Mouse (Mus musculus): ENCODE data around the gene Olfr1278. TPM values are rescaled to one million over a fixed set of nuclear protein-coding genes. Genes with fewer than 3 reads are reported as not detected.
"Not testable (repeated sequence)": the region's sequence is repeated elsewhere in the genome, so short reads cannot be mapped to it uniquely, and the experiment has no call there.

The Olfr1278 gene
- total and polyA plus RNA-seq, 3 experiments: not detected

GRCm38 (mm10) chr2:111326220-111326619 is 36.3 kb downstream of the Olfr1278 start, which contains the start of gene Olfr1281:
Gene Olfr1281 (plus strand): TSS chr2:111326520.
- in situ Hi-C loops (cut with MboI; ENCODE audit: low pct_ligation_motif_present, low pct_unique_long_range_greater_than_20kb, low sequenced_read_pairs): no loop called here
- H3K9ac ChIP-seq (ENCODE audit: insufficient read depth, low read depth): no peak within 1 kb of the TSS

GRCm38 (mm10) chr2:111333721-111334120 is 43.8 kb downstream of the Olfr1278 start:
- H3K4me3 ChIP-seq (replicated peaks in 1 of 3; ENCODE audit: low read depth in 2 of 3, low read length in 2 of 3, poor library complexity in 1 of 3); H3K4me2 ChIP-seq (ENCODE audit: insufficient read depth, low read depth, poor library complexity, severe bottlenecking); in situ Hi-C loops (cut with MboI; ENCODE audit: low pct_ligation_motif_present, low pct_unique_long_range_greater_than_20kb, low sequenced_read_pairs); H3K9ac ChIP-seq (ENCODE audit: insufficient read depth, low read depth); H3K4me1 ChIP-seq (ENCODE audit: control insufficient read depth in 1 of 2, insufficient read depth in 2 of 2); H3K79me2 ChIP-seq (replicated peaks; ENCODE audit: control insufficient read depth, extremely low read depth, insufficient read depth, poor library complexity, severe bottlenecking); H3K27me3 ChIP-seq (replicated peaks); dilution Hi-C loops (cut with MboI; ENCODE audit: extremely low pct_ligation_motif_present, extremely low pct_unique_long_range_greater_than_20kb, low sequenced_read_pairs); H3K36me3 ChIP-seq (replicated peaks in 1 of 2; ENCODE audit: control insufficient read depth in 1 of 2, insufficient read depth in 1 of 2, low read length in 1 of 2); H3K27ac ChIP-seq (ENCODE audit: insufficient read depth, low read depth); H3K9me3 ChIP-seq (replicated peaks; ENCODE audit: low read length); DNase-seq (ENCODE audit: extremely low read depth): not testable (repeated sequence)

More at GRCm38 (mm10) chr2:111326220-111326619, 36.3 kb downstream of the Olfr1278 start, which contains the start of gene Olfr1281:
- no peak for DNase-seq (ENCODE audit: extremely low read depth)
- Histone ChIP-seq H3K27me3 (replicated peaks) (no peaks in the 10 kb centered on the region), H3K4me1 (ENCODE audit: control insufficient read depth in 1 of 2, insufficient read depth in 2 of 2) (no peaks in the 10 kb centered on the region), H3K9me3 (replicated peaks; ENCODE audit: low read length) (peaks cover 4% of the 10 kb centered on the region), H3K4me3 (replicated peaks in 1 of 3; ENCODE audit: low read depth in 2 of 3, low read length in 2 of 3, poor library complexity in 1 of 3) (no peak within 1 kb of the TSS), H3K4me2 (ENCODE audit: insufficient read depth, low read depth, poor library complexity, severe bottlenecking) (no peak within 1 kb of the TSS), H3K79me2 (replicated peaks; ENCODE audit: control insufficient read depth, extremely low read depth, insufficient read depth, poor library complexity, severe bottlenecking) (no peaks in the 10 kb centered on the region), H3K36me3 (replicated peaks in 1 of 2; ENCODE audit: control insufficient read depth in 1 of 2, insufficient read depth in 1 of 2, low read length in 1 of 2) (no peaks in the 10 kb centered on the region), H3K27ac (ENCODE audit: insufficient read depth, low read depth) (no peak within 1 kb of the TSS)
- TF ChIP-seq ZNF384 (IDR thresholded peaks at IDR 0.05; ENCODE audit: low read depth, low read length) (no peak), PAX5 (IDR thresholded peaks at IDR 0.05; ENCODE audit: low read length) (no peak), UBTF (IDR thresholded peaks at IDR 0.05; ENCODE audit: low read depth, low read length) (no peak), EP300 (IDR thresholded peaks at IDR 0.05; ENCODE audit: low read length) (no peak)
- dilution Hi-C loops (cut with MboI; ENCODE audit: extremely low pct_ligation_motif_present, extremely low pct_unique_long_range_greater_than_20kb, low sequenced_read_pairs): no loop called here

GRCm38 (mm10) chr2:111335976-111336375 is 46.0 kb downstream of the Olfr1278 start, which contains the start of gene Olfr1282:
Gene Olfr1282 (minus strand): TSS chr2:111336076.
- no peak within 1 kb of the TSS for H3K27ac ChIP-seq (ENCODE audit: insufficient read depth, low read depth)
- H3K9me3 ChIP-seq (replicated peaks; ENCODE audit: low read length): peaks cover 3% of the 10 kb centered on the region
- in situ Hi-C loops (cut with MboI; ENCODE audit: low pct_ligation_motif_present, low pct_unique_long_range_greater_than_20kb, low sequenced_read_pairs): no loop called here
- H3K9ac ChIP-seq (ENCODE audit: insufficient read depth, low read depth): no peak within 1 kb of the TSS
- H3K4me3 ChIP-seq (replicated peaks in 1 of 3; ENCODE audit: low read depth in 2 of 3, low read length in 2 of 3, poor library complexity in 1 of 3): no peak within 1 kb of the TSS
- H3K79me2 ChIP-seq (replicated peaks; ENCODE audit: control insufficient read depth, extremely low read depth, insufficient read depth, poor library complexity, severe bottlenecking): no peaks in the 10 kb centered on the region
- dilution Hi-C loops (cut with MboI; ENCODE audit: extremely low pct_ligation_motif_present, extremely low pct_unique_long_range_greater_than_20kb, low sequenced_read_pairs): no loop called here
- no peaks in the 10 kb centered on the region for H3K4me1 ChIP-seq (ENCODE audit: control insufficient read depth in 1 of 2, insufficient read depth in 2 of 2)
- no peak for TF ChIP-seq TCF12 (IDR thresholded peaks at IDR 0.05; ENCODE audit: low read depth, low read length)
- TF ChIP-seq POLR2AphosphoS2 (IDR thresholded peaks at IDR 0.05; ENCODE audit: low read depth, low read length): no peak
- TF ChIP-seq EP300 (IDR thresholded peaks at IDR 0.05; ENCODE audit: low read length): no peak
- no peak for TF ChIP-seq NELFE (IDR thresholded peaks at IDR 0.05; ENCODE audit: low read depth, low read length)
- no peak for TF ChIP-seq SMC3 (IDR thresholded peaks at IDR 0.05; ENCODE audit: low read depth, low read length)
- TF ChIP-seq PAX5 (IDR thresholded peaks at IDR 0.05; ENCODE audit: low read length): no peak
- no peak for TF ChIP-seq ZKSCAN1 (IDR thresholded peaks at IDR 0.05; ENCODE audit: borderline replicate concordance, low read depth, low read length)
- TF ChIP-seq MAFK (IDR thresholded peaks at IDR 0.05; ENCODE audit: insufficient replicate concordance, low read length): no peak
- TF ChIP-seq MAX (IDR thresholded peaks at IDR 0.05; ENCODE audit: low read length): no peak
- TF ChIP-seq RCOR1 (conservative IDR thresholded peaks at IDR 0.05; ENCODE audit: low read depth, low read length): no peak
- TF ChIP-seq MYC (IDR thresholded peaks at IDR 0.05; ENCODE audit: low read depth, low read length): no peak
- no peak for DNase-seq (ENCODE audit: extremely low read depth)
- no peaks in the 10 kb centered on the region for H3K27me3 ChIP-seq (replicated peaks)
- no peak within 1 kb of the TSS for H3K4me2 ChIP-seq (ENCODE audit: insufficient read depth, low read depth, poor library complexity, severe bottlenecking)
- H3K36me3 ChIP-seq (replicated peaks in 1 of 2; ENCODE audit: control insufficient read depth in 1 of 2, insufficient read depth in 1 of 2, low read length in 1 of 2): no peaks in the 10 kb centered on the region

Other genes with a start within 250 kb of the Olfr1278 start
- gene Gm13941, start 184.2 kb upstream of the Olfr1278 start, total RNA-seq (2012; rRNA removed): not detected in 2 replicates
- not detected in 2 replicates for gene Gm13941, start 184.2 kb upstream of the Olfr1278 start, total RNA-seq (2014; rRNA removed)
- gene Gm13941, start 184.2 kb upstream of the Olfr1278 start, polyA plus RNA-seq (2012; ENCODE audit: insufficient read length, low read depth): not detected in 2 replicates
- not detected in 2 replicates for gene Gm15130, start 137.2 kb upstream of the Olfr1278 start, total RNA-seq (2012; rRNA removed)
- not detected in 2 replicates for gene Gm15130, start 137.2 kb upstream of the Olfr1278 start, total RNA-seq (2014; rRNA removed)
- not detected in 2 replicates for gene Gm15130, start 137.2 kb upstream of the Olfr1278 start, polyA plus RNA-seq (2012; ENCODE audit: insufficient read length, low read depth)
- not detected in 2 replicates for gene 4930430A15Rik, start 60.5 kb upstream of the Olfr1278 start, total RNA-seq (2012; rRNA removed)
- gene 4930430A15Rik, start 60.5 kb upstream of the Olfr1278 start, total RNA-seq (2014; rRNA removed): not detected in 2 replicates
- gene 4930430A15Rik, start 60.5 kb upstream of the Olfr1278 start, polyA plus RNA-seq (2012; ENCODE audit: insufficient read length, low read depth): not detected in 2 replicates
- gene Olfr1275, start 54.9 kb upstream of the Olfr1278 start, total RNA-seq (2012; rRNA removed): not detected in 2 replicates
- not detected in 2 replicates for gene Olfr1275, start 54.9 kb upstream of the Olfr1278 start, total RNA-seq (2014; rRNA removed)
- not detected in 2 replicates for gene Olfr1275, start 54.9 kb upstream of the Olfr1278 start, polyA plus RNA-seq (2012; ENCODE audit: insufficient read length, low read depth)
- not detected in 2 replicates for gene Olfr1276, start 35.6 kb upstream of the Olfr1278 start, total RNA-seq (2012; rRNA removed)
- gene Olfr1276, start 35.6 kb upstream of the Olfr1278 start, total RNA-seq (2014; rRNA removed): not detected in 2 replicates
- not detected in 2 replicates for gene Olfr1276, start 35.6 kb upstream of the Olfr1278 start, polyA plus RNA-seq (2012; ENCODE audit: insufficient read length, low read depth)
- not detected in 2 replicates for gene Olfr1277, start 16.0 kb upstream of the Olfr1278 start, total RNA-seq (2012; rRNA removed)
- not detected in 2 replicates for gene Olfr1277, start 16.0 kb upstream of the Olfr1278 start, total RNA-seq (2014; rRNA removed)
- not detected in 2 replicates for gene Olfr1277, start 16.0 kb upstream of the Olfr1278 start, polyA plus RNA-seq (2012; ENCODE audit: insufficient read length, low read depth)
- gene Olfr1279, start 10.5 kb downstream of the Olfr1278 start, total RNA-seq (2012; rRNA removed): not detected in 2 replicates
- gene Olfr1279, start 10.5 kb downstream of the Olfr1278 start, total RNA-seq (2014; rRNA removed): not detected in 2 replicates
- gene Olfr1279, start 10.5 kb downstream of the Olfr1278 start, polyA plus RNA-seq (2012; ENCODE audit: insufficient read length, low read depth): not detected in 2 replicates
- not detected in 2 replicates for gene Olfr1280, start 23.9 kb downstream of the Olfr1278 start, total RNA-seq (2012; rRNA removed)
- gene Olfr1280, start 23.9 kb downstream of the Olfr1278 start, total RNA-seq (2014; rRNA removed): not detected in 2 replicates
- not detected in 2 replicates for gene Olfr1280, start 23.9 kb downstream of the Olfr1278 start, polyA plus RNA-seq (2012; ENCODE audit: insufficient read length, low read depth)
- not detected in 2 replicates for gene Olfr1281, start 36.4 kb downstream of the Olfr1278 start, total RNA-seq (2012; rRNA removed)
- gene Olfr1281, start 36.4 kb downstream of the Olfr1278 start, total RNA-seq (2014; rRNA removed): not detected in 2 replicates
- not detected in 2 replicates for gene Olfr1281, start 36.4 kb downstream of the Olfr1278 start, polyA plus RNA-seq (2012; ENCODE audit: insufficient read length, low read depth)
- gene Olfr1282, start 45.9 kb downstream of the Olfr1278 start, total RNA-seq (2012; rRNA removed): not detected in 2 replicates
- not detected in 2 replicates for gene Olfr1282, start 45.9 kb downstream of the Olfr1278 start, total RNA-seq (2014; rRNA removed)
- not detected in 2 replicates for gene Olfr1282, start 45.9 kb downstream of the Olfr1278 start, polyA plus RNA-seq (2012; ENCODE audit: insufficient read length, low read depth)
- not detected in 2 replicates for gene Olfr1283, start 76.7 kb downstream of the Olfr1278 start, total RNA-seq (2012; rRNA removed)
- gene Olfr1283, start 76.7 kb downstream of the Olfr1278 start, total RNA-seq (2014; rRNA removed): not detected in 2 replicates
- gene Olfr1283, start 76.7 kb downstream of the Olfr1278 start, polyA plus RNA-seq (2012; ENCODE audit: insufficient read length, low read depth): not detected in 2 replicates
- not detected in 2 replicates for gene Olfr1284, start 85.4 kb downstream of the Olfr1278 start, total RNA-seq (2012; rRNA removed)
- not detected in 2 replicates for gene Olfr1284, start 85.4 kb downstream of the Olfr1278 start, total RNA-seq (2014; rRNA removed)
- not detected in 2 replicates for gene Olfr1284, start 85.4 kb downstream of the Olfr1278 start, polyA plus RNA-seq (2012; ENCODE audit: insufficient read length, low read depth)
- not detected in 2 replicates for gene Olfr1286, start 133.0 kb downstream of the Olfr1278 start, total RNA-seq (2012; rRNA removed)
- gene Olfr1286, start 133.0 kb downstream of the Olfr1278 start, total RNA-seq (2014; rRNA removed): not detected in 2 replicates
- not detected in 2 replicates for gene Olfr1286, start 133.0 kb downstream of the Olfr1278 start, polyA plus RNA-seq (2012; ENCODE audit: insufficient read length, low read depth)
- not detected in 2 replicates for gene Olfr1287, start 159.0 kb downstream of the Olfr1278 start, total RNA-seq (2012; rRNA removed)
- gene Olfr1287, start 159.0 kb downstream of the Olfr1278 start, total RNA-seq (2014; rRNA removed): not detected in 2 replicates
- gene Olfr1287, start 159.0 kb downstream of the Olfr1278 start, polyA plus RNA-seq (2012; ENCODE audit: insufficient read length, low read depth): not detected in 2 replicates
- gene Olfr1288, start 184.0 kb downstream of the Olfr1278 start, total RNA-seq (2012; rRNA removed): not detected in 2 replicates
- not detected in 2 replicates for gene Olfr1288, start 184.0 kb downstream of the Olfr1278 start, total RNA-seq (2014; rRNA removed)
- gene Olfr1288, start 184.0 kb downstream of the Olfr1278 start, polyA plus RNA-seq (2012; ENCODE audit: insufficient read length, low read depth): not detected in 2 replicates
- not detected in 2 replicates for gene Olfr1289, start 190.7 kb downstream of the Olfr1278 start, total RNA-seq (2012; rRNA removed)
- gene Olfr1289, start 190.7 kb downstream of the Olfr1278 start, total RNA-seq (2014; rRNA removed): not detected in 2 replicates
- gene Olfr1289, start 190.7 kb downstream of the Olfr1278 start, polyA plus RNA-seq (2012; ENCODE audit: insufficient read length, low read depth): not detected in 2 replicates
- gene Olfr1290, start 203.7 kb downstream of the Olfr1278 start, total RNA-seq (2012; rRNA removed): not detected in 2 replicates
- gene Olfr1290, start 203.7 kb downstream of the Olfr1278 start, total RNA-seq (2014; rRNA removed): not detected in 2 replicates
- not detected in 2 replicates for gene Olfr1290, start 203.7 kb downstream of the Olfr1278 start, polyA plus RNA-seq (2012; ENCODE audit: insufficient read length, low read depth)
- not detected in 2 replicates for gene Olfr1291-ps1, start 207.0 kb downstream of the Olfr1278 start, total RNA-seq (2012; rRNA removed)
- not detected in 2 replicates for gene Olfr1291-ps1, start 207.0 kb downstream of the Olfr1278 start, total RNA-seq (2014; rRNA removed)
- gene Olfr1291-ps1, start 207.0 kb downstream of the Olfr1278 start, polyA plus RNA-seq (2012; ENCODE audit: insufficient read length, low read depth): not detected in 2 replicates
- gene Olfr1293-ps, start 235.1 kb downstream of the Olfr1278 start, total RNA-seq (2012; rRNA removed): not detected in 2 replicates
- gene Olfr1293-ps, start 235.1 kb downstream of the Olfr1278 start, total RNA-seq (2014; rRNA removed): not detected in 2 replicates
- gene Olfr1293-ps, start 235.1 kb downstream of the Olfr1278 start, polyA plus RNA-seq (2012; ENCODE audit: insufficient read length, low read depth): 0.10 TPM in 1 of 2 replicates, not detected in the other